Mouse (Mus musculus): ENCODE measurements at regions not wholly inside any gene's neighbourhood (a gene's known extent, or its start where the extent isn't known, plus 50 kb on each side); places are given as distances from the start of the nearest gene placed in this dataset.

DNA sequence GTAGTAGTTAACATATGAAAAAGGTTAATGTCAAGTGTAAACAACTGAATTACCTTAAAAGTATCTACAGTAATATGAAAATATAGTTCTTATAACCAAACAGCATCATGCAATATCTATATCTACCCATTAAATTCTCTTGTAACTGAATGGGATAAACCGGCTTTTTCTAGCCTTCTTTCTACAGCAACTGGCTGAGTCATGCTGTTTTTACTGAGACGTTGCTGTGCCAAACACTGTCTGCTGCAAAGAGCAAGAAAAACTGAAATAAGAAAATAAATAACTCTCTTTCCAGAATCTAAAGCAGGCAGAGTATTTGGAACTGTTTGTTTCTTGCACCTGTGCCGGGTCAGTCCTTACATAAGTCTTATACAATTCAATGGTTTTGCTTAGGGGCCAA lies 74.0 kb downstream of the Nxf2 start:
- DNase-seq (ENCODE audit: low read depth, low spot score), result peak; percentile 40

DNA sequence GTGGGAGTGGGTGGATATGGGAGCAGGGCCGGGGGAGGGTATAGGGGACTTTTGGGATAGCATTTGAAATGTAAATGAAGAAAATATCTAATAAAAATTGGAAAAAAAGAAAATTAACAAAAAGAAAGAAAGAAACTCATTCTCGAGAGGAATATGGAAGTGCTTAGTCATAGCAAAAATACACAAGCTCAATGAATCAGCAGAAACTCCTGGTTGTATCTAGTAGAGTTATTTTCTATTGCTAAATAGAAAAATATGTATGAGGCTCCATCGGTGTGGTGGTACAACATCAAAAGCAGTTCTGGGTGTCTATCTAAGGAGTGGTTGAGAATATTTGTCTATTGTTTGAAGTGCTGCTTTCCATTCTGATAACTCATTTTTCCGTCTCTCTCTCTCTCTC lies 74.9 kb downstream of the Nxf2 start:
- no peak for DNase-seq (ENCODE audit: low read depth, low spot score)

DNA sequence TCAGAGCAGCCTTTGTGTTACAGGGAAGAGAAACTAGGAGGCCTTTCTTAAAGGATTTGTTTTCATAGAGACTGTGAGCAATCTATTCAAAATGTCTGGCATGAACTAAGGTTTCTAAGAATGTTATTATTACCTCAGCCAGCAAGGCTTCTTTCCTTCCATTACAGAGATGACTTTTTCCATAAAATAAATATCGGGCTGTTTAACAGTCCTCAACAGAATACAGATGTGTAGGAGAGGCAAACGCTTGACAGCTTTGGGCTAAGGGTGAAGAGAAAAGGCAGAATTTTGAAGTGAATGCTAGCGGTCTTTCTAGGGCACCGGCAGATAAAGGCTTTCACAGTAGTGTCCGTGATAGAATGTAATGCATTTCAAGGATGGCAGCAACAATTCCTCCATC lies 73.3 kb upstream of the Armcx2 start:
- no peak for DNase-seq (ENCODE audit: low read depth, low spot score)

DNA sequence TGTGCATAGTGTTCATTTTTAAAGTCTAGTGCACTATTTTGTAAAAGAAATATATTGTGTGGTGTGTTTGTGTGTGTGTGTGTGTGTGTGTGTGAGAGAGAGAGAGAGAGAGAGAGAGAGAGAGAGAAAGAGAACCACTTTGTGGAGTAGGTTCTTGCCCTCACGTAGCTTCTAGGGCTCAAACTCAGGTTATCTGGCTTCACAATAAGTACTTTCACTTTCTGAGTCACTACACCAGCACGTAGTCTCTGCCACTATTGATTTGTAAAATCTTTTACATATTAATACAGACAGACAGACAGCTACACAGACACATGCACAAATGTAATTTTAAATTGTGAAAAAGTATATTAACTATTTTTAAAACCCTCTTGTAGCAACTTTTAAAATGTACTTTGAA lies 70.9 kb upstream of the Armcx2 start:
- no peak for DNase-seq (ENCODE audit: low read depth, low spot score)

DNA sequence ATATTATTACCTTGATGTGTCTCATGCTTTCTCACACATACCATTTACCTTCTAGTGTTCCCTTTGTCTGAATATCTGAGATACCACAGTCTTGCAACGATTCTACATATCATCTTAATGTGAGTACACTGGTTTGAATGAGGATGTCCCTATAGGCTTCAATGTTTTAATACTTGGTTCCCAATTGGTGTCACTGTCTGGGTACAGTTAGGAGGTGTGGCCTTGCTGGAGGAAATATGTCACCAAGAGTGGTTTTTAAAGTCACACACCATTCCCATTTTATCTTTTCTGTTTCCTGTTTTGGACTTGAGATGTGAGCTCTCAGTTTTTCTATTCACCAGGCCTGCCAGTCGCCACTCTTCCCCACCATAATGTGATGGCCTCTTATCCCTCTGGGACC lies 69.8 kb upstream of the Armcx2 start:
- no peak for DNase-seq (ENCODE audit: low read depth, low spot score)

DNA sequence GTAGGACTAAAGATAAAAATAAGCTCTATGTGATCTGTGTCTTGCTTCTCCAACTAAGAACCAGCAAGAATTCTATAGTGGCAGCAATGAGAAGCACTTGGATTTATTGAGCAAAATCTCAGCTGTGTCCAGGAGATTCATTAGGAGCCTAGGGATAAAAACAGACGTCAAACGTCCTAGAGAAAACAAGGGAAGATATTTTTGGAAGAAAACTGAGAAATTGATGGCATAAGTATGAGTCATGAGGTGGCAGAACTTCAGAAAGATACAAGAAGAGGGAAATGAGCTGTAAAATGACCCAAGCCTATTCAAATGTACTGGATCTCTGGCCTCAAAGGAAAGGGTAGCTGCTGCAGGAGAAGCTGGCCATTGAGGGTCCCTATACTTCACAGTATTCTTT lies 65.7 kb upstream of the Armcx2 start:
- peak; percentile 15 for DNase-seq (ENCODE audit: low read depth, low spot score)

DNA sequence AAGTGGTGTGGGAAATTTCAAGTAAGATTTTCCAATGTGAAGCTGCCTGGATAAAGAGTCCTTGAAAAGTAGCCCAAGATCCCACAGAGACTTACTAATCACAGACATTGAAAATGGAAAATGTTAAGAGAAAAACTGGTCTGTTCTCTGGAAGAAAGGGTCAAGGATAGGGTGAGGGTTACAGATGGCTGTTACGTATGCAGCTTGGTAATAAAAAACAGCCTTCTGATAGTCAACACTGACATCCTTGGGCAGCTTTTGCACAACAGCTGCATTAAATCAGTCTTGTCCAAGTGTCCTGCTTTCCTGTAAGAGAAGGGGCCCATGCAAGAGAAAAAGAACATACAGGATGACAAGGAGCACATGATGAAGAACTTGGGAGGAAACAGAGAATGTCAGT lies 64.6 kb upstream of the Armcx2 start:
- DNase-seq (ENCODE audit: low read depth, low spot score), result no peak

DNA sequence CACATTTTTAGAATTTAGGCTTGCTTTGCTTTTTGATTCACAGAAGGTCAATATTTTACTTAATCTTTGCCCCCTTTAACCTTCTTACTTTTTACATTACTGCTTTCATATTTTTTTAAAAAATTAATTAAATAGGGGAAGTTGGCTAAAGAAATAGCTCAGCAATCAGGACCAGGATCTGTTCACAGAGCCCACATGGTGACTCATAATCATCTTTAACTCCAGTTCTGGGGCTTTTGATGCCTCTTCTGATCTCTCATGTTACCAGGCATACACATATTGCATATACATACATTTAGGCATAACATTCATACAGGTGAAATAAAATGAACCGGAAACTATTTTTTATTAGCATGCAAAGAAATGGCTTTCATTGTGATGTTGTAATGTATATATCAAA lies 52.6 kb upstream of the Armcx2 start:
- DNase-seq (ENCODE audit: low read depth, low spot score), result no peak

All from brain, adult 2 months (tissue).